Mouse (Mus musculus) neural tube, embryonic 10.5 days (tissue): ENCODE data around the gene Tectb.

Source experiments
- DNase-seq: peaks from one replicate; pipeline ENCODE4 v3.0.0-alpha.2; 2017; ENCODE audit warnings: low spot score; ENCODE audit errors: extremely low spot score

Gene Tectb

DNA sequence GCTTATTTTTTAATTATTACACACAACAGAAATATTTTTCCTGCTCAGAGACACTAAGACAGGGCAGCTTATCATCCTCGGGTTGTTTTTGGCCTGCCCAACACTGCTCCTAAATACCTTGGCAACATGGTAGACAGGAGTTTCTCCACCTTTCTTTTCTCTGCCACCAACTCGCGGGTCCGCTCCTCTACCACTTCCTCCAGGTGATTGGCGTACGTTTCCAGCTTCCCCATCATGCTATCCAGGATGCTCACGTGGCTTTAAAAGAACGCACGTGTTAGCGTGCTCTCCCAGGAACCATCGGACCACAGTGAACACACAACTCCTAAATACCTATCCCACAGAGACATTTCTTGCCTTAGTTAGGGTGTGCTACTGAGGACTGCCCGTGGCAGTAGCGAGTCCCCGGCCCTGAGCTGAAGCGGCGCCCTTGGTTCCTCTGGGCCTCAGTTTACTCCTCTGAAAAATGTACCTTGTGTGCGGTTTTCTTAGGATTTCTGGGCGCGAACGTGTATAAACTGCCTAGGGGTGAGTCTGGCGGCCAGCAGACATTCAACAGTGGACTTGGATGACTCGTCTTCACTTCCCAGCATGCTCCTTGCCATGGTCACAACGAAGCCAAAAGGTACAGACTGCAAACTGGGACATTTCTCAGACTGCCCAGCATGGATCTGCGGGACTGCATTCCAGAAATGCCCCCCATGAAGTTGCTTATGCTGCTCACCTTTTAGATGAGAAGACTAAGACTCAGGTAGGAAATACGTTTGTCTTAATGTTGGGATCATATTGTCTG, 27.4 kb downstream of the Tectb start:
- DNase-seq, result no peak

DNA sequence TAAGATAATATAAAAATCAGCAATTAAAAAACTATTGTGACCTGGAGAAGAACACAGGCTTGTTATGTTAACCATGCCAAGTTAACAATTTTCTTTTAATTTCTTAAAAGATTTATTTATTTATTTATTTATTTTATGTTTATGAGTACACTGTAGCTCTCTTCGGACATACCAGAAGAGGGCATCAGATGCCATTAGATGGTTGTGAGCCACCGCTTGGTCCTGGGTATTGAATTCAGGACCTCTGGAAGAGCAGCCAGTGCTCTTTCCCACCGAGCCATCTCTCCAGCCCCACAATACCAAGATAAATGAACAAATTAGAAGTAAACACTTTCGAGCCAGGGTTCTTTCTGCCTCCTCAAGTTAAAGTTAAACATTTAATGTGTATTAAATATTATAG, 28.1 kb downstream of the Tectb start:
- no peak for DNase-seq

DNA sequence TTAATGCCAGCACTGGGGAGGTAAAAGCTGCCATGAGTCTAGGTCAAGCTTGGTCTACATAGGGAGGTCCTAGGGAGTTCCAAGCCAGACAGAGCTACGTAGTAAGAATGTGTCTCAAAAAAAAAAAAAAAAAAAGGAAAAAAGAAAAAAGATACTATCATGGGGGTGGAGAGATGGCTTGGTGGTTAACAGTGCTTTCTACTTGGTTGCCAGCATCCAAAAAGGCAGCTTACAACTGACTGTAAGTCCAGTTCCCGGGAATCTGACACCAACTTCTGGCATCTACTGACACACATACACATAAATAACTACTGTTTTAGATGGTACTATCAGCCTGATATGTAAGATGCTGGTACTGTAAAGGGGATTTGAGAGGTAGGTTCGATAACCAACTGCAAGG, 28.6 kb downstream of the Tectb start:
- no peak for DNase-seq

- DNase-seq, result no peak
Measured at GRCm38 (mm10) chr19:55211698-55212097, 31.2 kb downstream of the Tectb start.

GRCm38 (mm10) chr19:55213617-55214340, 33.2 kb downstream of the Tectb start:
- no peak for DNase-seq

GRCm38 (mm10) chr19:55216876-55217275, 36.3 kb downstream of the Tectb start:
- DNase-seq, result no peak

DNA sequence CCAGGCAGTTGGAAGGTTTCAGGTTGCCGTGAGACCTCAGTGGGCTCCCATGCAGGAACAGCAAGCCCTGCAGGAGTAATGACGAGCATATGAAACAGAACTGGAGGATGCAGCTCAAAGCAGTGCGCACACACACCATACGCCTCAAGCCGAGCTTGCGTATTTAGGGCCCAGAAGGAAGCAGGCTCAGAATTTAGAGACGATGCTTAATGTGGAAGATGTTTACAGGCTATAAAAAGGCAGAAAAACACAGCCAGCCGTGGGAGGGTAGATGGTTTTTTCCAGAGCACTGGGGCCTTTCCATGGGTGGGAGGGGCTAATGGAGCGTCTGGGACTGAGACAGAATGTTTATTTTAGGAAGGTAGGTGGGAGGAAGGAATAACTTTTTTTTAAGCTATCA, 36.8 kb downstream of the Tectb start:
- no peak for DNase-seq

DNA sequence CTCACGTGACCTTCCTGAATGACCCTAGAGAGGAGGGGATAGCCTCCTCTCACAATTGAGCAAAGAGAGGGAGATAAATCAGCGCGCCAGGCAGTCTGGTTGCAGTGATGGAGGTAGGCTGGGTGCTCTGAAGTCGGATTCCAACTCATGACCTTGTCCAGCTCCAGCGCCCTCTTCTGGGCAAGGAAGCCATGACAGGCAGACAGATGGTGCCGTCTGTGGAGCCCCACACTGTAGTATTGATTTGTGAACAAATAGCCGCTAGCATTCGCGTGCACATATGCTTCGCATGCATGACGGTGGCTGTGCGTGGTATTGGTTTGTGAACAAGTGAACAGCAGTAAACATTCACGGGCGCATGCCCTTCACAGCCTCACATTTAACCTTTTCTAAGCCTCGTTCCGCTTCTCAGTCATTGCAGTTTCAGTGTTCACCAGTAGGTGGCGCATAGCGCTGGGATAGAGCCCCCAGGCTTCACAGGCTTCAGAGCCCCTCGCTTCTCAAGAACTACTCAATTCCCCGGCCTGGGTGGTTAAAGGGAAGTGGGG, 37.7 kb downstream of the Tectb start:
- peak; percentile 92 for DNase-seq

DNA sequence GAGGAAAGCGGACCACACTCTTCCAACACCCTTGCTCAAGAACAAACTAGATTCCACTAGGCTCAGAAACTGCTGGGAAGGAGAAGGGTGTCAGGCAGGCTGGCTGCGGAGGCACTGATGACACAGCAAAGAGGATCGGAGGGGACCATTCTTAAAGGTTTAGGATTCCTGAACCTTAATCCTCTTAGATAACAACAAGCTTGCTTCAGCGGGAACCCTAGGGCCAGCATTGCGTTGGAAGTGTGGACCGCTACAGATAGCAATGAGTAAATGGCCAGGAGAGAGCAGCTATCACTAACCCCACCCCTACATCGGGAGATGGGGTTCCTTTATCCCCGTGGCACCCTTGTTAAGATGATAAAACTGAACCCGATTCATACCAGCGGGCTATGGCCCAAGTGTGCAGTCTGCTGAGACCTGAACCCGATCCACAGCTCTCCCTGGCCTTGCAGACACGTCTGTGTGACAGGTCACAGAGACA, 38.2 kb downstream of the Tectb start:
- no peak for DNase-seq

DNA sequence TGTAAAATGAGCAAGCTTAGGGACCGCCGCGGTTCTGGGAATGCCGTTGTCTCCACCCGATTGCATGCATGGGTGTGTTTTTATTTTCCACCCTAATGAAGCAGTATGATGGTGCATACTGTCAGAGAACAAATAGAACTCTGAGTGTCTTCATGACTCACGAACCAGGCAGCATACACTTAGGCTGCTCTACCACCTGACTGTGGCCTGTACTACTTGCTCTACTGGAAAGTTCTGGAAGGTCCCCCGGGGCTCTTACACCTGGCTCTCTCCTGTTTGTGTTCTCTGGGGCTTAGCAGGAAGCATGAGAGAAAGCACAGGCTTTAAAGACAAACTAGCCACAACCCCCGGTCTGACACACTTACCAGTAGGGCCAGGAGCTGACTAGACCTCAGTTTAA, 38.8 kb downstream of the Tectb start:
- DNase-seq, result no peak

DNA sequence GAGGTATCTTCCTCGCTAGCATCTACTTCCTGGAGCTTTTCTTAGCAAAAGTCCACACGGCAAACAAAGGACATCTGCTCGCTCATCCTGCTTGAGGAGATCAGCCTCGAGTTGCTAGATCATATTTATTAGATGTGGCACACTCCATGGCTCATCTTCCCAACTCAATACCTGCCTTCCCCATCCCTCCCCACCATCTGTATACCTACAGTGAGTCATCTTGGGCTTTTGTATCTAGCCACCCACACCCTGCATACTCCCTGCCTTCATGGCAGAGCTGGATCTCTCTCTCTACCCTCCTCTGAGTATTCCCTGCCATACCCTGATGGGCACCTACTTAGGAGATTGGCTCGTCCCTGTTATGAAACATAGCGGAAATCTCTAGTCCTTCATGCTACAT, 40.7 kb downstream of the Tectb start:
- no peak for DNase-seq

DNA sequence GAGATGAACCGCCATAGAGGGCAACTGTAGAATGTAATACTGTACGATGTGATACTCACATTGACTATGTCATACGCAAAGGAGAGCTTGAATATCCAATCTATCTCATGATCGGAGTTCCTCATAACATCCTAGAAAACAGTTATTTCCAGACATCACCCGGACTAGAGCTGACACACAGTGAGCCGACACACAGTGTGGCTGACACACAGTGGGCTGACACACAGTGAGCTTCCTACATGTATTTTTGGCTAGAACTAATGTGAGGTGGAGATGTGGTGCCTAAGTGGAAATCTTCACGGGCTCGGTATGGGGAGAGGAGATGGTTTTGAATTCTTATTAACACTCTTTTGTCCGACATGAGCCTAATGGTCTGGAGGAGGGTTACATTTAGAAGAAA, 41.7 kb downstream of the Tectb start:
- DNase-seq, result no peak

DNA sequence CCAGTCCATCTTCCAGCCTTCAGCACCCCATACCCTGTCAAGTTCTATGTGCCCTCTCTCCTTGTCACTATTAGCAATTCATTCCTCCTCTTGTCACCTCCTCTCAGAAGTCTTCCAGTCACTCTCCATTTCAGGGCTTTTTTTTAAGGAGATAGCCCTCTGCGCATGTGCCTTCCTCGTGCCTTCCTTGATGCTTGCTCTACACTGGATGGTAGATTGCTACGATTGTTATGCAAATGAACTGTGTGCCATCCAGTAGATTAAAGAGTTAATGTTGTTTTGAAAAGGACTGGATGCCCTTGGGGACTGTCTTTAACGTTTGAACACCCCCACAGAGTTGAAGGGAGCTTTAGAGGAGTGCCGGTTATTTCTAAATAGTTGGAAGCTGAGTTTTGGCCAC, 46.1 kb downstream of the Tectb start:
- DNase-seq, result no peak

- no peak for DNase-seq
Measured at GRCm38 (mm10) chr19:55227135-55227534, 46.6 kb downstream of the Tectb start.

- DNase-seq, result no peak
Measured at GRCm38 (mm10) chr19:55231081-55231480, 50.5 kb downstream of the Tectb start.

DNA sequence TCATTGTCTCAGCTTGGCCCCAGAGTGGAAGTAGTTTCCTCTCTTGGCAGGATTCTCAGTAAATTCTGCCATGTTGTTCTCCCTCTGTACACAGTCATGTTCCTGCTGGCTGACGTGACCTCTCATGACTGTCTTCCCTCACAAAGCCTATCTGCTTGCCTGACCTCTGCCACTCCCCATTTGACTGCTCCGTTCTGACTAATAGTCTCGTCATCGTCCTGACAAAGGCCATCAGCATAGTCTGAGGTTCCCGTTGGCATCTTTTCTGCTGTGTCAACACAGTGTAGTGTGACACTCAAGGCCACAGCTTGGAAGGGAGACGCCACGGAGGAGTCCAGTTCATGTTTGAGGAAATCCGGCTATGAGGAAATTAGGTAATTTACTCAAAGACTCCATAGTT, 51.6 kb downstream of the Tectb start:
- no peak for DNase-seq

DNA sequence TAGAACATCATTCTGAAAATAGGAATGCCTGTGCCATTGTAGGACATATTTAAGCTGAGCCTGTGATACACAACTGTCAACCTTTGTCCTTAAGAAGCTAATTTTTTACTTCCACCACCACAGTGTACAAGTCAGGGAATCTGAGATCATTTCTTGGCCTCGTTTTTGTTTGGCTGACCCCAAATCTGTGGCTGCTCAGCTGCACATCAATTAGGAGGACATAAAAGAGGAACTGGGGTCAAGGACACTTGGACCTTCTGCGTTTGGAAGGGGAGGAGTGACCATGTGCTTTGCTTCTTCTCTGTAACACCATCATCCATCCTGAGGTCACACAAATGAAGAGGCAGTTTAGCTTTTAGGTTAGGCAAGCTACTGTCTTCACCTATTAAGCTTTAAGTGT, 55.5 kb downstream of the Tectb start:
- DNase-seq, result no peak

- DNase-seq, result no peak
Measured at GRCm38 (mm10) chr19:55236564-55236963, 56.0 kb downstream of the Tectb start.

- no peak for DNase-seq
Measured at GRCm38 (mm10) chr19:55239766-55240426, 59.4 kb downstream of the Tectb start.

- no peak for DNase-seq
Measured at GRCm38 (mm10) chr19:55241186-55241645, 60.7 kb downstream of the Tectb start, which contains the start of gene Gucy2g. Gucy2g (minus strand) TSS chr19:55241236.

DNA sequence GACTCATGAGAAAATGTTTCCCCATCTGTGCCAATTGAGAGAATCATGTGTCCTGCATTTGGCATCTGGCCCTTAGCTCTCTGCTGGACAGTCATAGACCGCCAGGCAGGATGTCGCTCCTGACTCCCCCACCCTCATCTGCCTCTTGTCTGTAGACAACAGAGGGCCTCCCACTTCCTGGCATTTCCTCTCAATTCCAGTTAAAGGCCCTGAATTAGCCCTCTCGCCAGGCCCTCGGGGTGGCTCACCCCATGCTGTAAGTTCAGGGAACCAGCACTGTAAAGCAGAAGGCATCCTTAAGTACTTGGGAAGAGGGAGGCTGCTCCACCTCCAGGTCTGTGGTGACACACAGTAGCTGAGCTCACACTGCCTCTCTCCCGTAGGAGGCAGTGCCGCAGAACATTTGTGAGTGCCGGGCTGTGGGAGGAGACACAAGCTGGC, 64.3 kb downstream of the Tectb start:
- peak; percentile 17 for DNase-seq
